ENCODE assay signal across 7 mouse cellular contexts in the genomic region with DNA sequence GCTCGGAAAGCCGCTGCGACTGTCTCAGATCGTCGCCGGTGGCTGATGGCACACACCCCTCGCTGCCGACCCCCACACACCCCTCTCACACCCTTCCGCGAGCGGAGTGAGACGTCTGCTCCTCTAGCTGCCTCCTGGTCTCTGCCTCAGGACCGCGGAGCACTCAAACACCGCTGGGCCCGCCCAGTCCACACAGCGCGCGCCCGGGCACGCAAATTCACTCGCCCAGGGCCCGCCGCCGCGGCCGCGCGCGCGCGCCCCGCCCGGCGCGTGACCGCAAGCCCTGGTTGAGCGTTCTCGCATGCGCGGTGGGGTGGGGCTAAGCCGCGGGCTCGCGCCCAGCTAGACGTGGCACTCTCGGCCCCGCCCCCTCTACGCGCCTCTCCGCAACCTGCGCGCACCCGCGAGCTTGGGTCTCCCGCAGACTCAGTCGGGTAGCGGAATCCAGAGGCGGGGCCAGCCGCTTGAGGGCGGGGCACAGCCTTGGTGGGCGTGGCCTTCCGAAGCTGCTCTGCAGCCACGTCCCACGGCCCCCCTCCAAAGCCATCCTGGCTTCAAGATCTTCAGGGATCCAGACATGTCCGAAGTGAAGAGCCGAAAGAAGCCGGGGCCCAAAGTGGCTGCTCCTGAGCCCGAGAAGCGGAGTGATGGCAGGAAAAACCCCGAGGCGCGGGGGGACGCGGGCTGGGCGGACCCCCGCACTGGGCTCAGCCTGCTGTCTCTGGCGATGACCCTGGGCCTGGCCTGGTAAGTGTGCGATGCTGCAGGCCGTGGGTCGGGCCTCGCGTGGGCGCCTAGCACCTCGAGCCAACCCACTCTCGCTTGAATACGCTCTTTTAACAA. TPM values are rescaled to one million over a fixed set of nuclear protein-coding genes. Genes with fewer than 3 reads are reported as not detected.
DNase-seq lines count a peak whose midpoint lies in the region; ATAC-seq lines count a peak whose summit lies in the region.

TSS of gene Apaf1 (minus strand) at position 221 of the 843 bp plus-strand sequence.
TSS of gene Ikbip (plus strand) at position 391 of the 843 bp plus-strand sequence.

- no peaks in the 10 kb centered on the region for H3K36me3 ChIP-seq in intestine, embryonic 15.5 days
- peaks cover 14% of the 10 kb centered on the region for H3K36me3 ChIP-seq in midbrain, embryonic 10.5 days

- peak within 1 kb of the TSS; percentile 78 for H3K4me3 ChIP-seq in intestine, embryonic 15.5 days (replicated peaks)
- H3K4me3 ChIP-seq in midbrain, embryonic 10.5 days = peak within 1 kb of the TSS; percentile 88

- WGBS in intestine, embryonic 15.5 days = under 1% methylated on average over 87 of the region's 87 CpGs
- under 1% methylated on average over 87 of the region's 87 CpGs for WGBS in midbrain, embryonic 10.5 days

- peak within 1 kb of the TSS; percentile 93 for H3K27ac ChIP-seq in intestine, embryonic 15.5 days
- peak within 1 kb of the TSS; percentile 93 for H3K27ac ChIP-seq in midbrain, embryonic 10.5 days (replicated peaks)

- H3K4me1 ChIP-seq in intestine, embryonic 15.5 days (replicated peaks) = no peaks in the 10 kb centered on the region
- H3K4me1 ChIP-seq in midbrain, embryonic 10.5 days = peaks cover 19% of the 10 kb centered on the region

- intact Hi-C loops in gastrocnemius, postnatal 36 days (cut with DNase I) = loop anchor here (2.0 kb wide), 1 partner anchor 40 kb away; no protein-coding TSS in a partner anchor
- intact Hi-C loops in left cerebral cortex, postnatal 25 days (cut with DNase I) = loop anchor here (1.0 kb wide), 1 partner anchor 41 kb away; no protein-coding TSS in a partner anchor

- no peaks in the 10 kb centered on the region for H3K9me3 ChIP-seq in intestine, embryonic 15.5 days
- H3K9me3 ChIP-seq in midbrain, embryonic 10.5 days (replicated peaks) = no peaks in the 10 kb centered on the region

- peak; percentile 100 for DNase-seq in adrenal gland, adult 2 months
- peak; percentile 99 for DNase-seq in embryo, embryonic 11.5 days (ENCODE audit: low read depth, low spot score)
- peak; percentile 99 to 100 for DNase-seq in gastrocnemius, postnatal 36 days
- DNase-seq in left cerebral cortex, postnatal 25 days (ENCODE audit: low spot score in 2 of 2) = peak; percentile 100
- DNase-seq in midbrain, embryonic 10.5 days (ENCODE audit: low spot score) = peak; percentile 100
- DNase-seq in right cerebral cortex, postnatal 4 days = peak; percentile 100

- no peaks in the 10 kb centered on the region for H3K27me3 ChIP-seq in intestine, embryonic 15.5 days (replicated peaks)
- H3K27me3 ChIP-seq in midbrain, embryonic 10.5 days (ENCODE audit: low read depth, poor library complexity, severe bottlenecking) = no peaks in the 10 kb centered on the region

- ATAC-seq in intestine, embryonic 15.5 days = peak; percentile 96

- H3K4me2 ChIP-seq in intestine, embryonic 15.5 days (replicated peaks) = peak within 1 kb of the TSS; percentile 80

- H3K9ac ChIP-seq in intestine, embryonic 15.5 days = peak within 1 kb of the TSS; percentile 86

RNA-seq across cellular contexts. Expression of gene Apaf1, which starts in this region (rescaled TPM):
- 1 to 10 TPM; 3.5 to 8.3 TPM for total RNA-seq in adrenal gland, adult 2 months (2021)
- 2.9 and 3.3 TPM in 2 replicates for polyA plus RNA-seq in adrenal gland, adult 2 months (2012; rRNA removed)
- 1 to 10 TPM; 1.7 to 2.6 TPM for total RNA-seq in gastrocnemius, postnatal 36 days (2021)
- 20.6 and 21.3 TPM in 2 replicates for polyA plus RNA-seq in intestine, embryonic 15.5 days (2015; fragmentation: Nextera tagmentation; extraction: Ambion mirVana)
- 10 to 100 TPM; 11.3 to 15.4 TPM for total RNA-seq in left cerebral cortex, postnatal 25 days (2021)
- polyA plus RNA-seq in midbrain, embryonic 10.5 days (2016; fragmentation: Nextera tagmentation; extraction: Ambion mirVana) = 18.1 and 21.5 TPM in 2 replicates

RNA-seq across cellular contexts. Expression of gene Ikbip, which starts in this region (rescaled TPM):
- total RNA-seq in adrenal gland, adult 2 months (2021) = 10 to 100 TPM; 33.1 to 43.7 TPM
- 1.2 and 2.2 TPM in 2 replicates for polyA plus RNA-seq in adrenal gland, adult 2 months (2012; rRNA removed)
- total RNA-seq in gastrocnemius, postnatal 36 days (2021) = 10 to 100 TPM in 1 of 2 experiments, 1 to 10 TPM in 1; 8.4 to 12.1 TPM
- 37.2 and 40.0 TPM in 2 replicates for polyA plus RNA-seq in intestine, embryonic 15.5 days (2015; fragmentation: Nextera tagmentation; extraction: Ambion mirVana)
- total RNA-seq in left cerebral cortex, postnatal 25 days (2021) = 10 to 100 TPM; 12.2 to 15.3 TPM
- polyA plus RNA-seq in midbrain, embryonic 10.5 days (2016; fragmentation: Nextera tagmentation; extraction: Ambion mirVana) = 20.9 and 23.0 TPM in 2 replicates

Comparison
In these comparisons a context has a peak if more than half of its experiments do, and no peak if none do; other contexts are left out.
1. Peak in every context shown above with its lines: DNase-seq, ATAC-seq, H3K4me3 ChIP-seq and H3K27ac ChIP-seq.